Comparison of ENCODE assay signal across 8 mouse cellular contexts in genomic region chr6:52160511-52161335, GRCm38 (mm10). TPM values are rescaled to one million over a fixed set of nuclear protein-coding genes. Genes with fewer than 3 reads are reported as not detected.
DNase-seq lines count a peak whose midpoint lies in the region; ATAC-seq lines count a peak whose summit lies in the region.

No protein-coding gene starts in this region.

- peak; percentile 42; the same call in 1 of the 2 replicates for ATAC-seq in limb, embryonic 12.5 days (ENCODE audit: insufficient number of reproducible peaks, insufficient read depth, low FRiP score, low TSS enrichment, low read depth)

- peak overlapping the region; percentile 95 for H3K27ac ChIP-seq in hindbrain, embryonic 10.5 days
- peak overlapping the region; percentile 72 for H3K27ac ChIP-seq in limb, embryonic 12.5 days

- peak overlapping the region; percentile 100 for H3K4me2 ChIP-seq in limb, embryonic 12.5 days

- H3K4me3 ChIP-seq in hindbrain, embryonic 10.5 days: peak overlapping the region; percentile 81
- peak overlapping the region; percentile 23 for H3K4me3 ChIP-seq in limb, embryonic 12.5 days (replicated peaks)

- H3K4me1 ChIP-seq in hindbrain, embryonic 10.5 days (replicated peaks): peaks cover 36% of the 10 kb centered on the region
- H3K4me1 ChIP-seq in limb, embryonic 12.5 days (replicated peaks): peaks cover 62% of the 10 kb centered on the region

- no peaks in the 10 kb centered on the region for H3K9me3 ChIP-seq in hindbrain, embryonic 10.5 days
- H3K9me3 ChIP-seq in limb, embryonic 12.5 days: no peaks in the 10 kb centered on the region

- WGBS in hindbrain, embryonic 10.5 days: 1% methylated on average over 30 of the region's 30 CpGs
- under 1% methylated on average over 30 of the region's 30 CpGs for WGBS in limb, embryonic 12.5 days

- peak; percentile 62 for DNase-seq in urinary bladder, postnatal 14 days (ENCODE audit: low spot score)
- DNase-seq in urinary bladder, postnatal 4 days (ENCODE audit: low spot score in 2 of 2): no peak
- peak; percentile 62 for DNase-seq in hindbrain, embryonic 10.5 days (ENCODE audit: low spot score)
- peak; percentile 68 for DNase-seq in skeletal muscle tissue, adult 2 months (ENCODE audit: low read depth, low spot score)
- no peak for DNase-seq in right cerebral cortex, postnatal 14 days
- DNase-seq in layer of hippocampus, adult 9-10 months (ENCODE audit: low spot score): no peak
- DNase-seq in right cerebral cortex, adult 2 months (ENCODE audit: low spot score in 2 of 2): no peak

- H3K27me3 ChIP-seq in hindbrain, embryonic 10.5 days (ENCODE audit: insufficient read depth, poor library complexity, severe bottlenecking): peaks cover 100% of the 10 kb centered on the region
- H3K27me3 ChIP-seq in limb, embryonic 12.5 days: peaks cover 81% of the 10 kb centered on the region

- H3K36me3 ChIP-seq in hindbrain, embryonic 10.5 days: no peaks in the 10 kb centered on the region; the same call in 1 of the 2 replicates
- no peaks in the 10 kb centered on the region for H3K36me3 ChIP-seq in limb, embryonic 12.5 days

- peak overlapping the region; percentile 37; the same call in 1 of the 2 replicates for H3K9ac ChIP-seq in limb, embryonic 12.5 days (replicated peaks)

RNA-seq across cellular contexts. Expression of gene Hoxa1, which starts 2.6 kb away (rescaled TPM):
- 0.77 and 1.4 TPM in 2 replicates for polyA plus RNA-seq in hindbrain, embryonic 10.5 days (2016; fragmentation: Nextera tagmentation; extraction: Ambion mirVana)
- polyA plus RNA-seq in limb, embryonic 12.5 days (2016; fragmentation: Nextera tagmentation; extraction: Ambion mirVana): 0.58 and 0.70 TPM in 2 replicates

RNA-seq across cellular contexts. Expression of gene Hoxa2, which starts 3.9 kb away (rescaled TPM):
- 31.4 and 56.9 TPM in 2 replicates for polyA plus RNA-seq in hindbrain, embryonic 10.5 days (2016; fragmentation: Nextera tagmentation; extraction: Ambion mirVana)
- polyA plus RNA-seq in limb, embryonic 12.5 days (2016; fragmentation: Nextera tagmentation; extraction: Ambion mirVana): 1.8 and 2.0 TPM in 2 replicates

RNA-seq across cellular contexts. Expression of gene 5730596B20Rik, which starts 16.6 kb away (rescaled TPM):
- 0.90 and 3.6 TPM in 2 replicates for polyA plus RNA-seq in hindbrain, embryonic 10.5 days (2016; fragmentation: Nextera tagmentation; extraction: Ambion mirVana)
- 0.91 and 0.98 TPM in 2 replicates for polyA plus RNA-seq in limb, embryonic 12.5 days (2016; fragmentation: Nextera tagmentation; extraction: Ambion mirVana)

RNA-seq across cellular contexts. Expression of gene Hoxa4, which starts 30.8 kb away (rescaled TPM):
- 0.14 and 4.3 TPM in 2 replicates for polyA plus RNA-seq in hindbrain, embryonic 10.5 days (2016; fragmentation: Nextera tagmentation; extraction: Ambion mirVana)
- polyA plus RNA-seq in limb, embryonic 12.5 days (2016; fragmentation: Nextera tagmentation; extraction: Ambion mirVana): 0.35 and 0.90 TPM in 2 replicates

RNA-seq across cellular contexts. Expression of gene Hoxa5, which starts 43.7 kb away (rescaled TPM):
- 1.8 TPM in 1 of 2 replicates, not detected in the other for polyA plus RNA-seq in hindbrain, embryonic 10.5 days (2016; fragmentation: Nextera tagmentation; extraction: Ambion mirVana)
- polyA plus RNA-seq in limb, embryonic 12.5 days (2016; fragmentation: Nextera tagmentation; extraction: Ambion mirVana): 8.2 and 9.2 TPM in 2 replicates

Comparison
In these comparisons a context has a peak if more than half of its experiments do, and no peak if none do; other contexts are left out.
1. DNase-seq: peak in urinary bladder, postnatal 14 days (single experiment), hindbrain, embryonic 10.5 days (single experiment) and skeletal muscle tissue, adult 2 months (single experiment); none in urinary bladder, postnatal 4 days (0 of 2), right cerebral cortex, postnatal 14 days (single experiment), layer of hippocampus, adult 9-10 months (single experiment) and right cerebral cortex, adult 2 months (0 of 2).
2. RNA of gene Hoxa2, which starts 3.9 kb away (polyA plus RNA-seq): 31.4 to 56.9 TPM in hindbrain, embryonic 10.5 days; 1.8 to 2.0 TPM in limb, embryonic 12.5 days; every median in the first group is over 10 times any median in the second.